Mouse (Mus musculus): Measurements from ENCODE around the gene Aspdh.

Aspdh gene

DNA sequence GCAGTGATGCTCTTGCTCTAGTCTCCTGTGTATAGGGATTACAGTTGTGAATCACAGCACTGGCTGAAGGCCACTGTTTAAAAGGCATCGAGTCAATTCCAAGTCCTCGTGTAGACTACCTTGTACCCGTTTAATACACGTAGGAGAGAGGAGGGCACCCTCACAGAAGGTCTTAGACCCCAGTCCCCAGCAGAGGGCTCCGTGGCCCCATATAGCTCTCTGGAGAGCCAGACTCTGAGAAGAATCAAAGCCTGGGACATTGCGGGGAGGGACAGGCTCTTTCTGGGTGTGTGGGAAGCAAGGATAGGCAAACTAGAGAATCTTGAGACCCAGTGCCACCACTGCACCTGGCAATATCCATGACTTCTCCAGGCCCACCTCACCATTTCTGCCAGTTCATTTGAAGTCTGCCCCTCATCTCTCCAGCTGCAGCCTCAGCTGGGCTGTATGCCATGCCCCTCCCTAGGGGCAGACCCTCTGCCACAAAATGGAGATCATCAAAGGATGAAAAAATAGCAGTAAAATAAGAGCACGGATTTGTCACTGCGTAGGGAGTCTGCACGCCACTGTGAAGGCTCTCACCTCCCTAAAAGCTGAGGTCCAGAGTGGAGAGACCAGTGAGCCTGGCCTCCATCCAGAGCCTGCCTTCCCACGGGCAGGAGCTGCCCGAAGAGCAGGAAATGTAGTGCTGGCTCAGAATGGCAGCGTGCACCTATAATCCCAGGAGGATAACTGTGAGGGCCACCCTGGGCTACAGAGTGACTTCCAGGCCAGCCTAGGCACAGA, 18.9 kb upstream of the Aspdh start:
- DNase-seq (ENCODE audit: low spot score), result no peak

DNA sequence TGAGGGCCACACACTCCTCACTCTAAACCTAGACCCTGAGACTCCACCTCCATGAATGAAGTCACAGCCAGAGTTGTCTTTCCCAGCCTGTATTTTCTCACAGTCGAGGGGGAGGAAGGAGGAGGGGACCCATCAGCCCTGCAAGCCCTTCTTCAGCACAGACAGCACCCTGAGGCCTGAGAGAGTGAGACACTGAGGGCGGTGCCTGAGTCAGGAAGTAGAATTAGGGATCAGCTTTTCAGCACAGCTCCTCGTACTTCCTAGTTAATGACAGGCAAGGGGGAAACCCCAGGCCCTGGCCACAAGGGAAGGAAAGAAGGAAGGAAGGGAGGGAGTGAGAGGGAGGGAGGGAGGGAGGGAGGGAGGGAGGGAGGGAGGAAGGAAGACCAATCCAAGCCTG, 11.9 kb upstream of the Aspdh start:
- DNase-seq (ENCODE audit: low spot score), result no peak

DNA sequence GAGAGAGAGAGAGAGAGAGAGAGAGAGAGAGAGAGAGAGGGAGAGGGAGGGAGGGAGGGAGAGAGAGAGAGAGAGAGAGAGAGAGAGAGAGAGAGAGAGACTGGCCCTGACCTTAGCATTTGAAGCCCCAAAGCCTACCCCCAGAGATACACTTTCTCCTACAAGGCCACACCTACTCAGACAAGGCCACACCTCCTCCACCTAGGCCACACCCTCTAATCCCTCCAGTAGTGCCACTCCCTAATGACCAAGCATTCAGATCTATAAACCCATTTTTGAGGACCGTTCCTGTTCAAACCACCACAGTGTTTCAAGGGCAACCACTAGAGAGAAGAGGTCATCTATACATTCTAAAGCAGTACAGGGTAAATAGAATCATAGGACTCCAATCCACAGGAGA, 8.9 kb upstream of the Aspdh start:
- no peak for DNase-seq (ENCODE audit: low spot score)

DNA sequence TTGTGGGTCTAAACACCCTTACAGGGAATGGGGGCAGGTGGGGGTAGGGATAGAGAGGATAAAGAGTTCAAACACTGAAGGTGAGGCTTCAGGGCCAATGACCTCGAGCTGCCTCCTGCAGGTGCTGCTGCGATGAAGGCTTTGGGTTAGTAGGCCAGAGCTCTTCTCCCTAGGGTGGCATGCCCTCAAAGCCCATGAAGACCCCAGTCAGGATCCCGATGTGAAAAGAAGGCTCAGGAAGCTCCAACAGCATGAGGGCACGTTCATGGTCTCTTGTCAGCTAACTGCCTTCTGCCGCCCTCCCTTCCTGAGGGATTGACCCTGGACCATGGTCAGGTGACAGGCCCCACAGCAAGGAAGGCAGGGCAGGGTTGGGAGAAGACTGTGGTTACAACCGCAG, 5.1 kb upstream of the Aspdh start:
- no peak for DNase-seq (ENCODE audit: low spot score)

DNA sequence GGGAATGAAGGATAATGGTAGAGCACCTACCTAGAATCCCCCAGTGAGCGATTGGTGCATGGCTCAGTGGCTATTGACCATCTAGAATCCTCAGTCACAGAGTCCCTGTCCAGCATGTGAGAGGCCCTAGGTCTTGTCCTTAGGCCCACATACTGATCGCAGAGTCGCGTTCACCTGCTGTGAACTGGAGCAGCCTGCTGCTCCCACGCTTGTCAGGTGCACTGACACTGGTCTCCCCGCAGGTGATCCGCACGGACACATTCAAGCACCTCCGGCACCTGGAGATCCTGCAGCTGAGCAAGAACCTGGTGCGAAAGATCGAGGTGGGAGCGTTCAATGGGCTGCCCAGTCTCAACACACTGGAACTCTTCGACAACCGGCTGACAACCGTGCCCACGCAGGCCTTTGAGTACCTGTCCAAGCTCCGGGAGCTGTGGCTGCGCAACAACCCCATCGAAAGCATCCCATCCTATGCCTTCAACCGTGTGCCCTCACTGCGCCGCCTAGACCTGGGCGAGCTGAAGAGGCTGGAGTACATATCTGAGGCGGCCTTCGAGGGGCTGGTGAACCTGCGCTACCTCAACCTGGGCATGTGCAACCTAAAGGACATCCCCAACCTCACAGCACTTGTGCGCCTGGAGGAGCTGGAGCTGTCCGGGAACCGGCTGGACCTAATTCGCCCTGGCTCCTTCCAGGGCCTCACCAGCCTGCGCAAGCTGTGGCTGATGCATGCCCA, 4.3 kb upstream of the Aspdh start:
- DNase-seq (ENCODE audit: low spot score), result no peak

DNA sequence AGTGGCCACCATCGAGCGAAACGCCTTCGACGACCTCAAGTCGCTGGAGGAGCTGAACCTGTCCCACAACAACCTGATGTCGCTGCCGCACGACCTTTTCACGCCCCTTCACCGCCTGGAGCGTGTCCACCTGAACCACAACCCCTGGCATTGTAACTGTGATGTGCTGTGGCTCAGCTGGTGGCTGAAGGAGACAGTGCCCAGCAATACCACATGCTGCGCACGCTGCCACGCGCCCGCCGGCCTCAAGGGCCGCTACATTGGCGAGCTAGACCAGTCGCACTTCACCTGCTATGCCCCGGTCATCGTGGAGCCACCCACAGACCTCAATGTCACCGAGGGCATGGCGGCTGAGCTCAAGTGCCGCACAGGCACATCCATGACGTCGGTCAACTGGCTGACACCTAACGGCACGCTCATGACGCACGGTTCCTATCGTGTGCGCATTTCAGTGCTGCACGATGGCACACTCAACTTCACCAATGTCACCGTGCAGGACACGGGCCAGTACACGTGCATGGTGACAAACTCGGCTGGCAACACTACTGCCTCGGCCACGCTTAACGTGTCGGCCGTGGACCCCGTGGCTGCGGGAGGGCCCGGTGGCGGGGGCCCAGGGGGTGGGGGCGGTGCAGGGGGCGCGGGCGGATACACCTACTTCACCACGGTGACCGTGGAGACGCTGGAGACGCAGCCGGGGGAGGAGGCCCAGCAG, 3.5 kb upstream of the Aspdh start:
- DNase-seq (ENCODE audit: low spot score), result no peak

DNA sequence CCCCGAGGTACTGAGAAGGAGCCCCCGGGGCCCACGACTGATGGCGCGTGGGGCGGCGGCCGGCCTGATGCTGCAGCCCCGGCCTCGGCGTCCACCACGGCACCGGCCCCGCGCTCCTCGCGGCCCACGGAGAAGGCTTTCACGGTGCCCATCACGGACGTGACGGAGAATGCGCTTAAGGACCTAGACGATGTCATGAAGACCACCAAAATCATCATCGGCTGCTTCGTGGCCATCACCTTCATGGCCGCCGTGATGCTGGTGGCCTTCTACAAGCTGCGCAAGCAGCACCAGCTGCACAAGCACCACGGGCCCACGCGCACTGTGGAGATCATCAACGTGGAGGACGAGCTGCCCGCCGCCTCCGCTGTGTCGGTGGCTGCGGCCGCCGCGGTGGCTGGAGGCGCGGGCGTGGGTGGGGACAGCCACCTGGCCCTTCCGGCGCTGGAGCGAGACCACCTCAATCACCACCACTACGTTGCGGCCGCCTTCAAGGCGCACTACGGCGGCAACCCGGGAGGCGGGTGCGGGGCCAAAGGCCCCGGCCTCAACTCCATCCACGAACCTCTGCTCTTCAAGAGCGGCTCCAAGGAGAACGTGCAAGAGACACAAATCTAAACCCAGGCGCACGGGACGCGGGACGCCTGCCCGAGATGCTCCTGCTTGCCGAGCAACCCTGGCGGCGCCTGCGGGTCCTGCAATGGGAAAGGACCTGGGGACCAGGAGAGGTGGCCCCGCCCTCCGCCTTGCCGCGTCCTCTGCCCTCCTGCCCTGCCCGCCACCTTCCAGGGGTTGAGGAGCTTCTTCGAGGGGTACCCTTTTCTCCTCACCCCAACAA, 2.8 kb upstream of the Aspdh start:
- DNase-seq (ENCODE audit: low spot score), result peak; percentile 78

DNA sequence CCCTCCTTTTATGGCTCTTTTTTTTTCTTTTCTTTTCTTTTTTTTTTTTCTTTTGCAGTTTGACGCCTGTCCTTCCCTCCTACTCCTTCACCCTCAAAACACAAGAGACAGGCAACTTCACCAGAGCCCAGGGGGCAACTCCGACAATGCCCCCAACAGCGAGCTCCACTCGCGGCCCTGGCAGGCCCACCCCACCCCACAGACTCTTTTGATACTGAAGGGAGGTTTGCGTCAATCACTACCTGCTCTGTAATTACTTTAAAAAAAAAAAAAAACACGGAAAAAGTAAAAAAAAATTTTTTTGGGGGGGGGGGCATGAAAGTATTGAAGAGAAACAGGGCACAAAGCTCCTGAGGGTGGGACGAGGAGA, 2.1 kb upstream of the Aspdh start:
- DNase-seq (ENCODE audit: low spot score), result no peak

DNA sequence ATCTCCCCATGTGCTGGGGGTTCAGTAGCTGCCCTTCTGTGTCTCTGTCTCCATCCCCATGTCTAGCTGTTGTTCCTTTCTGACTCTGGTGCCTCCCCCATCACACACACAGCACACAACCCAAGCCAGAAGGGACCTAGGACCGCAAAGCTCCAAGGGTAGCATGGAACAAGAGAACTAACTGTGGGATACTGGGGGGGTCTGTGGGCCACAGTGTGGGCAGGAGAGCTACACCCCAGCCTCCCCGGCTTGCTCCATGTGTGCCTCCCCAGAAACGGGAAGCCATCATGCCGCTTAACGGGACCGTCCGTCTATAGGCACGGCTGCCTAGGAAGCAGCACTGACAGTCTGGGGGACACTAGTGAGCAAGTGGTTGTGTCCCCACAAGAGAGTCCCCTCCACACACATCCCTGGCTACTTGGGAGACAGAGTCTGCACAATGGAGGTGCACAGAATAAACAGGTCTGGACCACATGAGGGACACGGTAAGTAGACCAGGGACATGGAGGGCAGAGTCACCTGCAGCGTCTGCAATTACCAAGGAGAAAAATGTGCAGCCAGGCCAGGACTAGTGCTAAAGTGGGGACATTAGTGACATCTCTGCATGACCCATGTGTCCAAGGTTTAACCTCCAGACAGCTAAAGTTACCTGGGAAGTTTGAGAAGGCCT, 1.5 kb upstream of the Aspdh start:
- DNase-seq (ENCODE audit: low spot score), result no peak

DNA sequence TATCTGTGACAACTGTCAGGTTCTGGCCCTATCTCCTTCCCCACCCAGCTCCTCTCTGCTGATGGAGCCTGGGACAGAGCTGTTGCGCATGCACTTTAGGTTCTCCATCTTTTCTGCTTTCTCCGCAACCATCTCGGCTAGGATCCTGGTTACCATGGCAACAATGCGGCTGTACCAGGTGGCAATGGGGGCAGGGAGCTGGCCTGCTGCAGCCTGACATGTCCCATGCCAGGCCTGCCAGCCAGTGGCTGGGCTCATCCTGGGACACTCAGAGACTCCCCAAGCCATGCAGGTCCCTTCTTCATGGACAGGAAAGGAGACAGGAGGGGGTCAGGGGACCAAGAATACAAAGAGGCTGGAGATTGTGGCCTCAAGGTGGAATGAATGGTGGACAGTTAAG, 680 bp upstream of the Aspdh start:
- DNase-seq (ENCODE audit: low spot score), result peak; percentile 36

DNA sequence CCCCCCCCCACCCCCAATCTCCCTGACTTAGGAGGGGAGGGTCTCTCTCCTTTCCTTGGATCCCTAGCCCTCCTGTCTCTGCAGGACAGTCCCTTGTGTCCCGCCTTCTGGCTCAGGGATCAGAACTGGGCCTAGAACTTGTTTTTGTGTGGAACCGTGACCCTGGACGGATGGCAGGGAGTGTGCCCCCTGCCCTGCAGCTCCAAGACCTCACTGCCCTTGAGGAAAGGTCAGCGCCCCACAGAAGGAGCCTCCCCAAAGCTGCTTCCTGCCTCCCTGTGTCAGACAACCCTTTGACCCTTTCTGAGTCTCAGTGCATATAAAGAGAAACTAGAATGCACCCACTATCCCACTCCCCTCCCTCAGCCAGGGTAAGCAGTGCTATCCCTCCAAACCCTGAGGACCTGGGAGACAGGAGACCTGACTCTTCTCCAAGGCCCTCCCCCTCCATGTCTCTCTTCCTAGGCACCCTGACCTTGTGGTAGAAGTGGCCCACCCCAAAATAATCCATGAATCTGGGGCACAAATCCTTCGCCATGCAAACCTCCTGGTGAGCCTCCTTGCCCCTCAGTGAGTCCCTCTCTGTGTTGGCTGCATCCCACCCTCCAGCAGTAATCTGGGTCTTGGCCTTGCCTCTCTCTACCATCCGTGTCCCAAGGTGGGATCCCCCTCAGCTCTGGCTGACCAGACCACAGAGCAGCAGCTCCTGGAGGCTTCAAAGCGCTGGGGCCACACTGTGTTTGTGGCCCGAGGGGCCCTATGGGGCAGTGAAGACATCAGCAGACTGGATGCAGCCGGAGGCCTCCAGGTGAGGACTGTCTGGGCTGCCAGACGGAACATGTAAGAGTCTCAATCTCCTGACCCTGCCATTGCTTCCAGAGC, 1.1 kb downstream of the Aspdh start:
- no peak for DNase-seq (ENCODE audit: low spot score)

DNA sequence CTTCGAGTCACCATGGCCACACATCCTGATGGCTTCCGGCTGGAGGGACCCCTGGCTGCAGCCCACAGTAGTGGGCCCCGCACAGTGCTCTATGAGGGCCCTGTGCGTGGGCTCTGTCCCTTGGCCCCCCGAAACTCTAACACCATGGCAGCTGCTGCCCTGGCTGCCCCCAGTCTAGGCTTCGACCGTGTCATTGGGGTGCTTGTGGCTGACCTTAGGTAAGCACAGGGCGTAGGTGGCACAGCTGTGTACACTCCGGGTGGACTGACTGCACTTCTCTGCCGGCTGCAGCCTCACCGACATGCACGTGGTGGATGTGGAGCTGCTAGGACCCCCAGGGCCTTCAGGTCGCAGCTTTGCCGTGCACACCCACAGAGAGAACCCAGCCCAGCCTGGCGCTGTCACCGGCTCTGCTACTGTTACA, 1.7 kb downstream of the Aspdh start:
- DNase-seq (ENCODE audit: low spot score), result no peak

DNA sequence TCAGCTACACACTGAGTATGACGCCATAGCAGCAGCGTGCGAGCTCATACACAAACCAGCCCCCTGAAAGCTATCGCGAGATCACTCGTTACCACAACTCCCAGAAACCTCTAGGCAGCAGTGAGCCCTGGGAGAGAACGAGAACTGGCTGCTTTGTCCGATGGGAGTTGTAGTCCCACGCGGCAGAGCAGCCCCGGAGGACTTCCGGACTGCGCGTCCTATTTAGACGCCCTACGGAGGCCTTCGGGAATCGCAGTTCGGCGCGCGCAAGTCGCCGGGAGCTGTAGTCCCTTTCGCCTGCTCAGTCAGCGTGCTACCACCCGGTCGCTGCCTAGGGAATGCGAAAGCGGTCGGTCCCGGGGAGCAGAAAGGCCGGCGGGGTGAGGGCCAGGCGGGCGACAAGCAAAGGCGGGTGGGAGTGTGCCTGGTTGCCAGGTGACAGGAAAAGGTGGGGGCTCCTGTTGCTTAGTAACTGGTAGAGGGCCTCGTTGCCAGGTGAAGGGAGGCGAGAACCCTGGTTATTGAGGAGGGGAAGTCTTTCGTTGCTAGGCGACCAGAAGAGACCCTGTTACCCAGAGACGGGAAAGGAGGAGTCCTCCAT, 2.7 kb downstream of the Aspdh start, which contains the start of gene Josd2:
Gene Josd2 (plus strand): TSS at position 170 of the 601 bp plus-strand sequence.
- DNase-seq (ENCODE audit: low spot score), result peak; percentile 99

DNA sequence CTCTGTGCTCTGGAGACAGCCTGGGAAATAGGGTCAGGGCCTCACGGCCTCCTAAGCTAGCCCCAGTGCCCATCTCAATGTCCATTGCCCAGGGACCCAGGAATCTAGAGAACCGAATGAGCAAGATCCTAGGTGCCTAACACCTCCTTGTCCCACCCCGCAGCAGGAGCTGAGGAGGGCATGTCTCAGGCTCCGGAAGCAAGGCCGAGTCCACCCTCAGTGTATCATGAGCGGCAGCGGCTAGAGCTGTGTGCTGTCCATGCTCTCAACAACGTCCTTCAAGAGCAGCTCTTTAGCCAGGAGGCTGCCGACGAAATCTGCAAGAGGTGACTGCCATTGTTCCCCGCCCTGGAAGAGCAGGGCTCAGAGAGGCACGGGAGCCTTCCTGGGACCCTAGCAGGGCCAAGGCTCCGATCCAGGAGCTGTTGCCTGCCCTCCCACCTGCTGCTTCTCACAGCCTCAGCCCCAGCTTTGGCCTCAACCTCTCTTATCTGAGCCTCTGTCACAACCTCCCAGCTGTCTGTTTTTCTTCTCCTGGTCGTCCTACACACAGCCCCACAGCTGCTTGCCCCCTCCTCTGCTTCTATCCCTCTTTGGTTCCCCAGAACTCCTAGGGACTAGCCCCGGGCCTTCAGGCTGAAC, 3.6 kb downstream of the Aspdh start:
- no peak for DNase-seq (ENCODE audit: low spot score)

DNA sequence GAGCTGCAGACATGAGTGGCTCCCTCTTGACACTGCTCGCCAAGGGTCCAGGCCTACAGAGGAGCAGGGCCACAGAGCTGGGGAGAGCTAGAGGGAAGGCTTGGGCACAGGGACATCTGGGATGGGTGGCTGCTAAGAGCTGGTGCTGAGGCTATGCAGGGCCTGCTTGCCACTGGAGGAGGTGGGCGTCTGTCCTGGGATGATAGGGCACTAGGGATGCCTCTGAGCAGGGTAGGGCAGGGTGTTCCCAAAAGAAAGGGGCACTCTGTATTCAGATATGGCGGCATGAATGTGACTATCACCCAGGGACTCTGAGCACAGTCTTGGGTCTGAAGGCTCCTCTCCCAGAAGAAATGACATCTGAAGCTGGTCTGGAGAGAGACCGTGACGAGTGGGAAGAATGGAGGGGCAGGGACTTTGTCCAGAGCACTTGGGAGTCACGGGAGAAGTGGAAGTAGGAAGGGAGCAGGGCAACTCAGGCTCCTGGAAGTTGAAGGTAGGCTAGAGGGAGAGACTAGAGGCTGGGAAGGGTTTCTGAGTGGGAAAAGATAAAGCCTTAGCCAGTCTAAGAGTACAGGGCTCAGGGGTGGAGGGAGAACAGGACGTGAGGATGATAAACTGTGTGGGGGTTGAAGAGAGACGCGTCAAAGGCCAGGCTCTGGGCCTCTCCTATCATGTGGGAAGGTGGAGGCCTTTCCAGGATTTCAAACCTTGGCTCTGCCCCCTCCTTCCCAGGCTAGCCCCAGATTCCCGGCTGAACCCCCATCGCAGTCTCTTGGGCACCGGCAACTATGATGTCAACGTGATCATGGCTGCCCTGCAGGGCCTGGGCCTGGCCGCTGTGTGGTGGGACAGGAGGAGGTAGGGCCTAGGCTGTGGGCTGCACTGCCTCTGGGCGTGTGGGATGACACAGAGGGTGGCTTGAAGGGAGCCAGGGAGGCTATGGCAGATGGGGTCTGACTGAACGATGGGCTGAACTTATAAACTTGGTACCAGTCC, 4.8 kb downstream of the Aspdh start:
- no peak for DNase-seq (ENCODE audit: low spot score)

DNA sequence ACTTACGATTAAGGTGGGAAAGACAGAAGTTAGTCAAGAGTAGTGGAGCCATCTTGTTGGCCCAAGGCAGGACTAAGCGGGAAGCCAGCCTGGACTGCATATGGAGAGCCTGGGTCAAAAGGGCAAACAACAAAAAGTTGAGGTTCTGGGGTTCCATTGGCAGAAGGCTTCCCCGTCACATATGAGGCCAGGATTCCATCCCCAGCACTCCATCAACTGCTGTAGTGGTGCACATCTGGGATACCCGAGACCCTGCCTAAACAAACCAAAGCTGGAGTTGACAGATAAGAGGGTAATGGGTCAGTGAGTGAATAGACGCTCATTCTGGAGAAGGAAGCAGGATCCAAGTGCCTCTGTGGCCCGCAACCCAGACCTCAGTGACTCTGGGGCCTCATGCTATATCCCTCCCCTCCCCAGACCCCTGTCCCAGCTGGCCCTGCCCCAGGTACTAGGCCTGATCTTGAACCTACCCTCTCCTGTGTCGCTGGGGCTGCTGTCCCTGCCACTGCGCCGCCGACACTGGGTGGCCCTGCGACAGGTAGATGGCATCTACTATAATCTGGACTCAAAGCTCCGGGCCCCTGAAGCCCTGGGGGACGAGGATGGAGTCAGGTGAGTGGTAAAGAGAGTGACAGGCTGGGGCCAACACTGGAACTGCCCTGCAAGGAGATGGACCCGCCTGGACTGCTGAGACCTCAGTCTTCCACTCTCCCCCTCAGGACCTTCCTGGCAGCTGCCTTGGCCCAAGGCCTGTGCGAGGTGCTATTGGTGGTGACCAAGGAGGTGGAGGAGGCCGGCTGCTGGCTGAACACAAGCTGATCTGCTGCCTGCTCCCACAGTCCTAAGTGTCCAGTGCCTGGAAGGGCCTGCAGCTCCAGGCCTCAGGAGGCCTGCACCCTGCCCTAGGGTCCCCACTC, 5.8 kb downstream of the Aspdh start:
- no peak for DNase-seq (ENCODE audit: low spot score)

DNA sequence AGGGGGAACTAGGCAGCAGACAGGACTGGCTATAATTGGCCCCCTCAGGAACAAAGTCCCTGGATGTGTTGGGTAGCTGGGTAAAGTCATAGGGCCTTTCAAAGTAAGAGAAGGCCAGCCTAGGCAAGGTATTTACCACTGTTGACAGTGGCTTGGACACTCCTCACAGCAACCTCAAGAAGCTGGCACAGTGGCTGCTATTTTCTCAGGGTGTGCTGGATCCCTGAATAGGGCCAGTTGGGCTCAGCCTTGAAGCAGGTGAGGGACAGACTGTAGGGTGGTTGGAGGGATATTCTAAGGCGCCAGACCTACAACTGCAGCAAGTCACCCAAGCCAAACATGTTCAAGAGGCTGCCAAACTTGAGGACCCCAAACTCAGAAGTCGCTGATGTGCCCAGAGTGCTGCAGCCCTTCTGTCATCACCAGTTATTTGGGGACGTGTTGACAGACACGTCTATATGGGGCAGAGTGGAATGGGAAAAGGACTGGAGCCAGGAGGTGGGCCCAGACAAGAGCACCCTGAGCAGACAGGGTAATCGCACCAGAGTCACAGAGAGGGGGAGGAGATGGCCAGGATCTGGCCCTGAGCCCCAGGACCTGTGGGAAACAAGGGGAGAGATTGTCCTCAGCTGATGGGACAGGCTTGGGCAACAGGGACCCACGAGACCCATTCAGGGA, 6.8 kb downstream of the Aspdh start:
- no peak for DNase-seq (ENCODE audit: low spot score)
